Mouse (Mus musculus) ES-Bruce4 (cell line): ENCODE data around the gene Grm4.

Source experiments
- CTCF ChIP-seq: IDR thresholded peaks from one replicate; pipeline ENCODE4 v1.8.1; 2011; ENCODE audit warnings: low read depth, low read length
- EP300 ChIP-seq: IDR thresholded peaks from 2 replicates; pipeline ENCODE4 v1.6.1; 2011; ENCODE audit warnings: low read depth, low read length; ENCODE audit not compliant: insufficient read depth
- POLR2A ChIP-seq: IDR thresholded peaks from one replicate; pipeline ENCODE4 v1.8.1; 2011; ENCODE audit warnings: low read length; ENCODE audit not compliant: insufficient read depth

DNA sequence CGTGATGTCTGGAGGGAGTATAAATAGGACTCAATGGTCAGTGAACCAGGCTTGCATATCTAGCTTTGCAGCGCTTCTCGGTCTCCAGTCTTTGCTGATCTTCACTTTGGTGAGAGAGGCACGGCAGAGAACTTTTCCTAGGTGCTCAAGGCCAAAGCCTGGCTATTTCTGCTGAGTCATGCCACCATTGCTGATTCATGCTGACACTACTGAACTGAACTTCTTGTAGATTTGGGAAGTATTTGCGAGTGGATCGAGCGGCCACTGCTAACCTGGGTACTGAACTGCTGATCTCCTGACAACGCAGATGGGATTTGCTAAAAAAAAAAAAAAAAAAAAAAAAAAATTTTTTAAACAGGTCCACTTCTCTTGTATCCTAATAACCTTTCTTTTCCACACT, 10.9 kb upstream of the Grm4 start:
- TF ChIP-seq POLR2A, result no peak
- TF ChIP-seq CTCF, result no peak
- TF ChIP-seq EP300, result 0 out of 2 replicates have a peak, but pooled peaks have one; percentile 56
